Mouse (Mus musculus) c-Kit-positive CD71-negative TER-119-negative erythroid progenitor cells, embryonic 14.5 days (primary cell): Measurements from ENCODE around the gene Six1.
"Not testable (repeated sequence)": the region's sequence is repeated elsewhere in the genome, so short reads cannot be mapped to it uniquely, and the experiment has no call there.

Source experiments
- DNase-seq: peaks from one replicate; pipeline ENCODE4 v3.0.0-alpha.2; 2013; ENCODE audit warnings: low read depth

Gene Six1

GRCm38 (mm10) chr12:73053668-73054241 is at the start of gene Six1:
TSS of gene Six1 (minus strand) at chr12:73053887.
- DNase-seq, result no peak

GRCm38 (mm10) chr12:73098593-73098992 is 44.9 kb upstream of the Six1 start:
- no peak for DNase-seq

- DNase-seq, result not testable (repeated sequence)
These were observed 42.5 kb upstream of the Six1 start for GRCm38 (mm10) chr12:73096177-73096576.

GRCm38 (mm10) chr12:73094605-73095004 is 40.9 kb upstream of the Six1 start:
- DNase-seq, result no peak

- no peak for DNase-seq
These were observed 40.5 kb upstream of the Six1 start for GRCm38 (mm10) chr12:73094189-73094588.

- no peak for DNase-seq
These were observed 37.1 kb upstream of the Six1 start for GRCm38 (mm10) chr12:73090672-73091335.

- no peak for DNase-seq
These were observed 35.2 kb upstream of the Six1 start for GRCm38 (mm10) chr12:73088911-73089310.

- DNase-seq, result no peak
These were observed 34.8 kb upstream of the Six1 start for GRCm38 (mm10) chr12:73088500-73088899.

- DNase-seq, result no peak
These were observed 33.4 kb upstream of the Six1 start for GRCm38 (mm10) chr12:73087086-73087485.

- DNase-seq, result no peak
These were observed 32.3 kb upstream of the Six1 start for GRCm38 (mm10) chr12:73085739-73086630.

GRCm38 (mm10) chr12:73083773-73084172 is 30.1 kb upstream of the Six1 start:
- no peak for DNase-seq

- not testable (repeated sequence) for DNase-seq
These were observed 28.1 kb upstream of the Six1 start for GRCm38 (mm10) chr12:73081828-73082227.

GRCm38 (mm10) chr12:73060805-73061410 is 7.2 kb upstream of the Six1 start:
- no peak for DNase-seq

- no peak for DNase-seq
These were observed 3.8 kb upstream of the Six1 start for GRCm38 (mm10) chr12:73057492-73057891.

- no peak for DNase-seq
These were observed 1.8 kb upstream of the Six1 start for GRCm38 (mm10) chr12:73055451-73055850.

GRCm38 (mm10) chr12:73054576-73055185 is 994 bp upstream of the Six1 start:
- DNase-seq, result no peak

GRCm38 (mm10) chr12:73052651-73053591 is 766 bp downstream of the Six1 start:
- no peak for DNase-seq

- DNase-seq, result no peak
These were observed 1.5 kb downstream of the Six1 start for GRCm38 (mm10) chr12:73052036-73052650.

- no peak for DNase-seq
These were observed 2.7 kb downstream of the Six1 start for GRCm38 (mm10) chr12:73050811-73051580.

GRCm38 (mm10) chr12:73050305-73050704 is 3.4 kb downstream of the Six1 start:
- no peak for DNase-seq
